13 mouse cellular contexts compared by ENCODE assay signal in genomic region chr6:147752301-147752700, GRCm38 (mm10).
DNase-seq lines count a peak whose midpoint lies in the region; ATAC-seq and TF ChIP-seq lines count a peak whose summit lies in the region.
"Had no signal": no experiment of that assay in that cellular context is flagged by ENCODE, and none has a peak within 500 bp of the region (broad histone marks: within the 10 kb centered on the region; RNA-seq: fewer than 3 reads in every experiment).

No protein-coding gene starts in this region.

- no peak overlapping the region for H3K4me2 ChIP-seq in heart, embryonic 15.5 days
- H3K4me2 ChIP-seq in kidney, postnatal 0 days (ENCODE audit: low read length): no peak overlapping the region
- no peak overlapping the region for H3K4me2 ChIP-seq in stomach, embryonic 16.5 days (ENCODE audit: low read depth, low read length)
- no peak overlapping the region for H3K4me2 ChIP-seq in hindbrain, embryonic 12.5 days (replicated peaks)
- no peak overlapping the region for H3K4me2 ChIP-seq in forebrain, embryonic 13.5 days
- no peak overlapping the region for H3K4me2 ChIP-seq in forebrain, embryonic 15.5 days (replicated peaks)

- no peaks in the 10 kb centered on the region for H3K27me3 ChIP-seq in heart, embryonic 15.5 days
- H3K27me3 ChIP-seq in kidney, postnatal 0 days (ENCODE audit: insufficient read depth, low read length): no peaks in the 10 kb centered on the region
- H3K27me3 ChIP-seq in stomach, embryonic 16.5 days (ENCODE audit: control insufficient read depth, insufficient read depth, low read length): no peaks in the 10 kb centered on the region
- no peaks in the 10 kb centered on the region for H3K27me3 ChIP-seq in hindbrain, embryonic 12.5 days
- H3K27me3 ChIP-seq in forebrain, embryonic 13.5 days: no peaks in the 10 kb centered on the region
- H3K27me3 ChIP-seq in forebrain, embryonic 15.5 days: no peaks in the 10 kb centered on the region
- H3K27me3 ChIP-seq: CH12.LX had no signal

- TF ChIP-seq CTCF in kidney, postnatal 0 days (IDR thresholded peaks at IDR 0.05; ENCODE audit: low read depth): no peak

- H3K9me3 ChIP-seq in heart, embryonic 15.5 days (replicated peaks): no peaks in the 10 kb centered on the region
- no peaks in the 10 kb centered on the region for H3K9me3 ChIP-seq in kidney, postnatal 0 days (replicated peaks; ENCODE audit: low read length)
- H3K9me3 ChIP-seq in stomach, embryonic 16.5 days (replicated peaks; ENCODE audit: control insufficient read depth, low read length): no peaks in the 10 kb centered on the region
- no peaks in the 10 kb centered on the region for H3K9me3 ChIP-seq in hindbrain, embryonic 12.5 days (replicated peaks)
- H3K9me3 ChIP-seq in forebrain, embryonic 13.5 days (replicated peaks): no peaks in the 10 kb centered on the region
- H3K9me3 ChIP-seq in forebrain, embryonic 15.5 days: no peaks in the 10 kb centered on the region

- no peaks in the 10 kb centered on the region for H3K36me3 ChIP-seq in heart, embryonic 15.5 days
- no peaks in the 10 kb centered on the region for H3K36me3 ChIP-seq in kidney, postnatal 0 days (ENCODE audit: insufficient read depth, low read length)
- no peaks in the 10 kb centered on the region for H3K36me3 ChIP-seq in stomach, embryonic 16.5 days (ENCODE audit: control insufficient read depth, insufficient read depth, low read length)
- no peaks in the 10 kb centered on the region for H3K36me3 ChIP-seq in hindbrain, embryonic 12.5 days
- no peaks in the 10 kb centered on the region for H3K36me3 ChIP-seq in forebrain, embryonic 13.5 days (ENCODE audit: poor library complexity, severe bottlenecking)
- no peaks in the 10 kb centered on the region for H3K36me3 ChIP-seq in forebrain, embryonic 15.5 days

- no peak overlapping the region for H3K4me3 ChIP-seq in heart, embryonic 15.5 days
- H3K4me3 ChIP-seq in kidney, postnatal 0 days (replicated peaks; ENCODE audit: low read depth, low read length): no peak overlapping the region
- no peak overlapping the region for H3K4me3 ChIP-seq in stomach, embryonic 16.5 days (replicated peaks; ENCODE audit: low read length)
- H3K4me3 ChIP-seq in hindbrain, embryonic 12.5 days: no peak overlapping the region
- H3K4me3 ChIP-seq in forebrain, embryonic 13.5 days: no peak overlapping the region
- no peak overlapping the region for H3K4me3 ChIP-seq in forebrain, embryonic 15.5 days

- no peak overlapping the region for H3K9ac ChIP-seq in heart, embryonic 15.5 days
- no peak overlapping the region for H3K9ac ChIP-seq in kidney, postnatal 0 days (ENCODE audit: low read depth, low read length)
- H3K9ac ChIP-seq in stomach, embryonic 16.5 days (ENCODE audit: low read length): no peak overlapping the region
- no peak overlapping the region for H3K9ac ChIP-seq in hindbrain, embryonic 12.5 days
- H3K9ac ChIP-seq in forebrain, embryonic 13.5 days: no peak overlapping the region
- H3K9ac ChIP-seq in forebrain, embryonic 15.5 days (replicated peaks): no peak overlapping the region
- H3K9ac ChIP-seq: forebrain, postnatal 0 days had no signal

- peak overlapping the region; percentile 62 for H3K27ac ChIP-seq in heart, embryonic 15.5 days
- H3K27ac ChIP-seq in kidney, postnatal 0 days: no peak overlapping the region
- no peak overlapping the region for H3K27ac ChIP-seq in stomach, embryonic 16.5 days (ENCODE audit: low read length)
- no peak overlapping the region for H3K27ac ChIP-seq in hindbrain, embryonic 12.5 days
- no peak overlapping the region for H3K27ac ChIP-seq in forebrain, embryonic 13.5 days
- no peak overlapping the region for H3K27ac ChIP-seq in forebrain, embryonic 15.5 days (replicated peaks)
- H3K27ac ChIP-seq: hindbrain, postnatal 0 days had no signal

- DNase-seq in ovary, adult 18-20 months (ENCODE audit: low spot score): peak; percentile 37
- no peak for DNase-seq in ovary, postnatal 10 days (ENCODE audit: low spot score)
- DNase-seq in kidney, postnatal 0 days (ENCODE audit: low spot score): peak; percentile 38
- DNase-seq: cerebellum, postnatal 25 days; forebrain, postnatal 0 days; right cerebral cortex, adult 18-20 months had no signal

- ATAC-seq in heart, embryonic 15.5 days (replicated peaks; ENCODE audit: insufficient number of reproducible peaks, insufficient read depth, low FRiP score, low read depth): peak; percentile 83
- ATAC-seq in kidney, postnatal 0 days (replicated peaks; ENCODE audit: low FRiP score, low read depth): no peak
- 0 out of 2 replicates have a peak, but pooled peaks have one; percentile 25 for ATAC-seq in stomach, embryonic 16.5 days (ENCODE audit: insufficient read depth, low FRiP score)
- no peak for ATAC-seq in hindbrain, embryonic 12.5 days (ENCODE audit: low FRiP score)
- no peak for ATAC-seq in forebrain, embryonic 13.5 days
- ATAC-seq in forebrain, embryonic 15.5 days (replicated peaks): no peak
- ATAC-seq: forebrain, postnatal 0 days; hindbrain, postnatal 0 days had no signal

- WGBS in heart, embryonic 15.5 days: 36% methylated on average over 2 of the region's 2 CpGs
- WGBS in kidney, postnatal 0 days: 51% methylated on average over 2 of the region's 2 CpGs
- 56% methylated on average over 2 of the region's 2 CpGs for WGBS in stomach, embryonic 16.5 days
- WGBS in hindbrain, embryonic 12.5 days: 69% methylated on average over 2 of the region's 2 CpGs
- 77% methylated on average over 2 of the region's 2 CpGs for WGBS in forebrain, embryonic 13.5 days
- WGBS in forebrain, embryonic 15.5 days: 73% methylated on average over 2 of the region's 2 CpGs

- peaks cover 6% of the 10 kb centered on the region for H3K4me1 ChIP-seq in heart, embryonic 15.5 days (replicated peaks)
- no peaks in the 10 kb centered on the region for H3K4me1 ChIP-seq in kidney, postnatal 0 days (replicated peaks; ENCODE audit: insufficient read depth, low read length)
- no peaks in the 10 kb centered on the region for H3K4me1 ChIP-seq in stomach, embryonic 16.5 days (ENCODE audit: control insufficient read depth, insufficient read depth, low read length)
- H3K4me1 ChIP-seq in hindbrain, embryonic 12.5 days: no peaks in the 10 kb centered on the region
- no peaks in the 10 kb centered on the region for H3K4me1 ChIP-seq in forebrain, embryonic 13.5 days
- no peaks in the 10 kb centered on the region for H3K4me1 ChIP-seq in forebrain, embryonic 15.5 days

Comparison
In these comparisons a context has a peak if more than half of its experiments do, and no peak if none do; other contexts are left out.
1. ATAC-seq: peak in heart, embryonic 15.5 days (single experiment) and stomach, embryonic 16.5 days (single experiment); none in kidney, postnatal 0 days (single experiment), hindbrain, embryonic 12.5 days (single experiment), forebrain, embryonic 13.5 days (single experiment) and forebrain, embryonic 15.5 days (single experiment).